Mouse (Mus musculus): ENCODE results near the gene Chchd6. TPM values are rescaled to one million over a fixed set of nuclear protein-coding genes. Genes with fewer than 3 reads are reported as not detected.

Chchd6 gene
- polyA plus RNA-seq, 1 experiment, result 42.5 TPM

- Histone ChIP-seq H3K27me3 (replicated peaks) (peaks cover 86% of the 10 kb centered on the region), H3K9me3 (no peaks in the 10 kb centered on the region), H3K4me3 (replicated peaks) (no peak overlapping the region), H3K36me3 (replicated peaks; ENCODE audit: low read length) (peaks cover 2% of the 10 kb centered on the region), H3K4me1 (peaks cover 38% of the 10 kb centered on the region)
- TF ChIP-seq GATA1 (IDR thresholded peaks at IDR 0.05; ENCODE audit: borderline replicate concordance, low read length) (no peak), FLI1 (IDR thresholded peaks at IDR 0.05; ENCODE audit: low read length) (no peak)
Observed at GRCm38 (mm10) chr6:89348363-89348762, 247.1 kb downstream of the Chchd6 start.

- Histone ChIP-seq H3K4me1 (peaks cover 35% of the 10 kb centered on the region), H3K9me3 (no peaks in the 10 kb centered on the region), H3K36me3 (replicated peaks; ENCODE audit: low read length) (peaks cover 6% of the 10 kb centered on the region), H3K4me3 (replicated peaks) (no peak overlapping the region), H3K27me3 (replicated peaks) (peaks cover 86% of the 10 kb centered on the region)
- TF ChIP-seq GATA1 (IDR thresholded peaks at IDR 0.05; ENCODE audit: borderline replicate concordance, low read length) (no peak), FLI1 (IDR thresholded peaks at IDR 0.05; ENCODE audit: low read length) (no peak)
Observed at GRCm38 (mm10) chr6:89347792-89348191, 247.7 kb downstream of the Chchd6 start.

DNA sequence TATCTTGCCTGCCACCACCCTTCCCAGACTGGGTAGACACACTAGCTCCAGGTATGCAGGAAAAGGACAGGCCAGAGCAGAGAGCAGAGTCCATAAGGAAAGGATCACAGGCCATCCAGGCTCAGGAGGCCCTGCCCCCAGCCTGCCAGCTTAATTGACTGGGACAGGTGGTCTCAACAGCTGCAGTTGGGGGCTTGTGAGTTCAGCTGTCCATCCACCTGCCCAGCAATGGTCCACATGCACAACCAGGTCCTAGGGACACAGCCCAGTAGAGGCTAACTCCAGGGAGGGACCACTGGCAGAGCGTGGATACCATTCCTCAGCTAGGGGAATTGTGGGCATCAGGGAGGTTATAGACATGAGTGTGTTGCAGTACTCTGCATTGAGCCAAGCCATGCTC, 249.6 kb downstream of the Chchd6 start:
- H3K4me3 ChIP-seq (replicated peaks), result no peak overlapping the region
- no peaks in the 10 kb centered on the region for H3K9me3 ChIP-seq
- peaks cover 30% of the 10 kb centered on the region for H3K4me1 ChIP-seq
- H3K27me3 ChIP-seq (replicated peaks), result peaks cover 91% of the 10 kb centered on the region
- peaks cover 16% of the 10 kb centered on the region for H3K36me3 ChIP-seq (replicated peaks; ENCODE audit: low read length)
- TF ChIP-seq GATA1 (IDR thresholded peaks at IDR 0.05; ENCODE audit: borderline replicate concordance, low read length), result no peak
- no peak for TF ChIP-seq FLI1 (IDR thresholded peaks at IDR 0.05; ENCODE audit: low read length)

GRCm38 (mm10) chr6:89345486-89345785, 250.0 kb downstream of the Chchd6 start:
- Histone ChIP-seq H3K9me3 (no peaks in the 10 kb centered on the region), H3K27me3 (replicated peaks) (peaks cover 91% of the 10 kb centered on the region), H3K4me1 (peaks cover 26% of the 10 kb centered on the region), H3K4me3 (replicated peaks) (no peak overlapping the region), H3K36me3 (replicated peaks; ENCODE audit: low read length) (peaks cover 20% of the 10 kb centered on the region)
- TF ChIP-seq GATA1 (IDR thresholded peaks at IDR 0.05; ENCODE audit: borderline replicate concordance, low read length) (no peak), FLI1 (IDR thresholded peaks at IDR 0.05; ENCODE audit: low read length) (no peak)

DNA sequence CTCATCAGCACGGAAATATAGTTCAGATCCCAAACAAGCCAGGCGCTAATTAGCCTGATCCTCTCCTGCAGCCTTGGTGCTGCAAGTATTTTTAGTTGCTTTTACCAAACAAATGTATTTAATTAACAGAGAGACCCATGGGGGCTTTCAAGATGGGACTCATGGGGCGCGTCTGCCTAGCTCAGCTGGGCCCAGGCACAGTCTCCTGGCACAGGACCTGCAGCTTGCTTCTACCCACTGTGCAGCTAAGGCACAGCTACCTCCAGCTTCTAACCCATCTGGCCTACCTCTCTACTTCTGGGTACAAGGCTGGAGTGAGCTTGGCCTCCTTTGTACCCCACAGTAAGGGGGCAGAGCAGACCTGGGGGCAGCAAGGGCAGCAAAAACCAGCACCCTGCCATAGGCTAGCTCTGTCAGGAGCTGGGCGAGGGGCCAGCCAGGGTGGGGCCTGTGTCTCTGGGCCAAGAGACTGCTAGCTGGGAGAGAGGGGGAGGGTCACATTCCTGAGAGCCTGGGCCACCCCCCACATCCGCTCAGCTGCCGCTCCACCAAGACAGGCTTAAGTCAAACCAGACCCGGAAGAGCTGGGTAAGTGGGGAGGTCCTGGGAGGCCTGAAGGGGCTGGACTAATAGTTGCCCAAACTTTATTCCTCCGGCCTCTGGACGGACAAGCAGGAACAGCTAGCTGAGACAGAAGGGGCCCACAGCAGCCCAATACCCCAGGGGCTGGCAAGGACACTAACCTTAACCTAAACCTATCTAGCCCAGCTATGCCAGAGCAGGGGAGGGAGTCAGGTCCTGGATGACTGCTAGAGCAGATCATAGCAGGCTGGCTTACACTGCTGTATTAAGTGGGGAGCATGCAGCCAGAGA, 250.6 kb downstream of the Chchd6 start:
- TF ChIP-seq FLI1 (IDR thresholded peaks at IDR 0.05; ENCODE audit: low read length) (no peak), GATA1 (IDR thresholded peaks at IDR 0.05; ENCODE audit: borderline replicate concordance, low read length) (no peak)

DNA sequence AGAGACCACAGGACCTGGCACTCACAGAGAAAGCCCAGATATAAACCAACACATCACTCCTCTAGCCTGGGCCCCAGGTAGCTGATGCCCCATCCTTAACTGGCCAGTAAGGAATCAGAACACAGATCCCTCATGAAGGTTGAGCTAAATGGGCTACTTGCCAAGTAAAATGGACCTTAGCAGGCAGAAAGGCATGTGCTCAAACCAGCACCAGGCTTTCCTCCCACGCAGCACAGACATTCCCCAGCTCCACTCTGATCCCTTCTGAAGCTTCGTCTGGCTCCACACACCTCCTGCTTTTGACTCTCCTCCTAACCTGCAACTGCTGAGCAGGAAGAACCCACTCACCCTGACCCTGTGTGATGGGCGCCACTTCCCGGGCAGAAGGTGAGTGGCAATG, 253.5 kb downstream of the Chchd6 start:
- TF ChIP-seq FLI1 (IDR thresholded peaks at IDR 0.05; ENCODE audit: low read length) (no peak), GATA1 (IDR thresholded peaks at IDR 0.05; ENCODE audit: borderline replicate concordance, low read length) (no peak)
- H3K27me3 ChIP-seq (replicated peaks), result peaks cover 91% of the 10 kb centered on the region
- H3K36me3 ChIP-seq (replicated peaks; ENCODE audit: low read length), result peaks cover 55% of the 10 kb centered on the region
- no peaks in the 10 kb centered on the region for H3K9me3 ChIP-seq
- H3K4me1 ChIP-seq, result peaks cover 6% of the 10 kb centered on the region; the same call in 1 of the 2 replicates
- H3K4me3 ChIP-seq (replicated peaks), result no peak overlapping the region

More for the DNA sequence above, 250.6 kb downstream of the Chchd6 start:
- peaks cover 20% of the 10 kb centered on the region for H3K4me1 ChIP-seq
- H3K9me3 ChIP-seq, result no peaks in the 10 kb centered on the region
- H3K4me3 ChIP-seq (replicated peaks), result no peak overlapping the region
- peaks cover 26% of the 10 kb centered on the region for H3K36me3 ChIP-seq (replicated peaks; ENCODE audit: low read length)
- peaks cover 93% of the 10 kb centered on the region for H3K27me3 ChIP-seq (replicated peaks)

- H3K9me3 ChIP-seq, result no peaks in the 10 kb centered on the region
- H3K4me3 ChIP-seq (replicated peaks), result no peak overlapping the region
- TF ChIP-seq FLI1 (IDR thresholded peaks at IDR 0.05; ENCODE audit: low read length), result no peak
- TF ChIP-seq GATA1 (IDR thresholded peaks at IDR 0.05; ENCODE audit: borderline replicate concordance, low read length), result no peak
- peaks cover 6% of the 10 kb centered on the region for H3K4me1 ChIP-seq
- H3K36me3 ChIP-seq (replicated peaks; ENCODE audit: low read length), result peaks cover 69% of the 10 kb centered on the region
- H3K27me3 ChIP-seq (replicated peaks), result peaks cover 82% of the 10 kb centered on the region
Observed at GRCm38 (mm10) chr6:89339447-89339846, 256.0 kb downstream of the Chchd6 start.

- peaks cover 75% of the 10 kb centered on the region for H3K27me3 ChIP-seq (replicated peaks)
- H3K9me3 ChIP-seq, result no peaks in the 10 kb centered on the region
- TF ChIP-seq FLI1 (IDR thresholded peaks at IDR 0.05; ENCODE audit: low read length), result no peak
- no peak for TF ChIP-seq GATA1 (IDR thresholded peaks at IDR 0.05; ENCODE audit: borderline replicate concordance, low read length)
- no peak overlapping the region for H3K4me3 ChIP-seq (replicated peaks)
- peaks cover 6% of the 10 kb centered on the region for H3K4me1 ChIP-seq
- peaks cover 74% of the 10 kb centered on the region for H3K36me3 ChIP-seq (replicated peaks; ENCODE audit: low read length)
Observed at GRCm38 (mm10) chr6:89338733-89339132, 256.7 kb downstream of the Chchd6 start.

DNA sequence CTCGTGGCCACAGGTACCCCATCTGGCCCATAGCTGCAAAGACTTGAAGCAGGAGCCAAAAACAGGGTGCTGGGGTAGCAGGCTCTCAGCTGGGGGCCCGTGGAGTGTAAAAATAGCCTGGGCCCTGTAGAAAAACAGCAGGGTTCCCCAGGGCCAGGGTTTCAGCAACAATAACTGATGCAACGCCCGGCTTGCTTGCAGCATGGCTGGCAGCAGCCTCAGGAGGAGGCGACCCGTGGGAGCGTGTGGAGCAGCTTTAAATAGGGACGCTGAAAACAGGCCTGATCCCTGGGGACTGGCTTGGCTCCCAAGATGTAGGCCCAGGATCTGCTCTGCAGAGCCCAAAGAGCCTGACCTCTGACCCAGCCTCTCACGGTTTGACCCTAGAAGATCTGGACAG, 257.9 kb downstream of the Chchd6 start:
- Histone ChIP-seq H3K4me1 (peaks cover 6% of the 10 kb centered on the region), H3K27me3 (replicated peaks) (peaks cover 69% of the 10 kb centered on the region), H3K36me3 (replicated peaks; ENCODE audit: low read length) (peaks cover 74% of the 10 kb centered on the region), H3K9me3 (no peaks in the 10 kb centered on the region), H3K4me3 (replicated peaks) (no peak overlapping the region)
- TF ChIP-seq GATA1 (IDR thresholded peaks at IDR 0.05; ENCODE audit: borderline replicate concordance, low read length) (no peak), FLI1 (IDR thresholded peaks at IDR 0.05; ENCODE audit: low read length) (no peak)

DNA sequence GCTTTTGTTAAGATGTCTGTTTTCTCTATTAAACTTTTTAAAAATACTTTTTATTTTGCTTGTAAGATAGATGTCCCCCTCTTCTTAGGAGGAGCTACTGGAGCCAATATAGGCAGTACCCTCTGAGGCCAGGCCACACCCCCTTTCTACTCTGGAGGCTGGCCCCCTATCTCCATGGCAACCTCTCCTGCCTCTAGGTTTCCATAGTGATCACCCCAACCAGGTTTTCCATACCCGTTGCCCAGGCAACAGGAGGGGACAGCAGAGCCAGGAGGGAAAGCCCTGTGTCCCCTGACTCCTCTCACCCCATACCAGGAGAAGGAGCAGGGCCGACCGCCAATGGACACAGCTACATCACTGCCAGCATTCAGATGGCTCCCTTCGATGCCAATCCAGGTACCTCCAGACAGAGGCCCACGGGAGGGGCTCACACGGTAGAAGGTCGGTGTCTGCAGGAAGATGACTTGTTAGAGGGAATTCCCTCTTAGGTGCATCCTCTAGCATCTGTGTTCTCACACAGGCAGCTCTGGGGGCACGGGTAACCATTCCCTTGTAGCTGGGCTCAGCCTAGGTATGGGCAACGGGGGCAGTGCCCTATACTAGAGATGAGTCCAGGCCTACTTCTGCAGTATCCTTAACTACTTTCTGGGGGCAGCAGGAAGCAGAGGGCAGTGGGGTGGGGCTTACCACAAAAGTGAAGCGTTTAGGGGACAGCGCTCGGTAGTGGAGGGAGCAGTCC, 261.3 kb downstream of the Chchd6 start:
- H3K4me1 ChIP-seq, result peaks cover 6% of the 10 kb centered on the region
- H3K36me3 ChIP-seq (replicated peaks; ENCODE audit: low read length), result peaks cover 74% of the 10 kb centered on the region
- TF ChIP-seq FLI1 (IDR thresholded peaks at IDR 0.05; ENCODE audit: low read length) (no peak), GATA1 (IDR thresholded peaks at IDR 0.05; ENCODE audit: borderline replicate concordance, low read length) (no peak)
- peaks cover 62% of the 10 kb centered on the region for H3K27me3 ChIP-seq (replicated peaks)
- no peak overlapping the region for H3K4me3 ChIP-seq (replicated peaks)
- H3K9me3 ChIP-seq, result no peaks in the 10 kb centered on the region

Other genes with a start within 250 kb of the Chchd6 start
- 2.1 and 2.9 TPM in 2 replicates for gene Plxna1, start 233.0 kb downstream of the Chchd6 start, polyA plus RNA-seq (2012; ENCODE audit: insufficient read depth, low replicate concordance)
- gene Txnrd3, start 48.3 kb upstream of the Chchd6 start, polyA plus RNA-seq (2012; ENCODE audit: insufficient read depth, low replicate concordance), result 1.4 TPM in 1 of 2 replicates, not detected in the other
- not detected in 2 replicates for gene Vmn1r40, start 111.9 kb upstream of the Chchd6 start, polyA plus RNA-seq (2012; ENCODE audit: insufficient read depth, low replicate concordance)
- gene Vmn1r41, start 145.1 kb upstream of the Chchd6 start, polyA plus RNA-seq (2012; ENCODE audit: insufficient read depth, low replicate concordance), result not detected in 2 replicates

All from megakaryocyte, embryonic 14.5 days (primary cell).